Mouse (Mus musculus) E14TG2a.4 (cell line): Measurements from ENCODE around the gene Tmem207.

Experiments
- CTCF ChIP-seq: conservative IDR thresholded peaks from 2 replicates; pipeline ENCODE4 v1.5.1; 2014; ENCODE audit warnings: low read length
- NANOG ChIP-seq: IDR thresholded peaks from 2 replicates; pipeline ENCODE4 v1.6.1; 2014; ENCODE audit warnings: borderline replicate concordance, low read length, mixed read lengths
- POU5F1 ChIP-seq: IDR thresholded peaks from 2 replicates; pipeline ENCODE4 v1.6.1; 2014; ENCODE audit warnings: low read length, borderline replicate concordance

- TF ChIP-seq CTCF = no peak
- TF ChIP-seq NANOG = no peak
- TF ChIP-seq POU5F1 = no peak
Measured at GRCm38 (mm10) chr16:26462835-26463234, 63.7 kb downstream of the Tmem207 start, which contains the start of gene Cldn16.
